In the genomic region with DNA sequence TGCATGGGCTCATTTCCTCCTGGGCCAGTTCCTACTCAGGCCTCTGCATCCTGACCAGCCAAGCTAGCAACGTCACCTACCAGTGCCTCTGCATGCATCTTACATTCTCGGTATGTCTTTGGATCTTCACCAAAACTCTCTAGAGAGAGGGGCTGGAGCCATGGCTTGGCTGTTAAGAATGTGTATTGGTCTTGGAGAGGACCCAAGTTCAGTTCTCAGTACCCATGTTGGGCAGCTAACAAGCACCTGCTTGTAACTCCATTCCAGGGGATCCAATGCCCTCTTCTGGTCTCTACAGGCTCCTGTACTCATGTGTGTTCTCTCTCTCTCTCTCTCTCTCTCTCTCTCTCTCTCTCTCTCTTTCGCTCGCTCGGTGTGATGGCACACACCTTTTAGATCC, we compare ENCODE assay signal across 29 mouse cellular contexts. TPM values are rescaled to one million over a fixed set of nuclear protein-coding genes. Genes with fewer than 3 reads are reported as not detected.
"Had no signal": no experiment of that assay in that cellular context is flagged by ENCODE, and none has a peak within 500 bp of the region (broad histone marks: within the 10 kb centered on the region; RNA-seq: fewer than 3 reads in every experiment).

No protein-coding gene starts in this region.

- H3K9ac ChIP-seq: limb, embryonic 12.5 days; limb, embryonic 15.5 days; liver, embryonic 12.5 days; liver, embryonic 15.5 days had no signal

- H3K27ac ChIP-seq: limb, embryonic 12.5 days; limb, embryonic 15.5 days; liver, embryonic 12.5 days; liver, embryonic 15.5 days; stomach, postnatal 0 days had no signal

- DNase-seq: kidney, adult 9 months; kidney, postnatal 14 days; kidney, postnatal 4 days; layer of hippocampus, adult 9-11 months; layer of hippocampus, postnatal 36 days; left cerebral cortex, postnatal 4 days; lung, adult 2 months; lung, postnatal 14 days; lung, postnatal 4 days; midbrain, embryonic 14.5 days; right cerebral cortex, adult 18-20 months; right cerebral cortex, postnatal 14 days; right cerebral cortex, postnatal 4 days; thymus, adult 2 months; thymus, postnatal 14 days; thymus, postnatal 4 days had no signal

- H3K9me3 ChIP-seq: limb, embryonic 12.5 days; limb, embryonic 15.5 days; liver, embryonic 12.5 days; liver, embryonic 15.5 days had no signal

- H3K27me3 ChIP-seq: limb, embryonic 12.5 days; limb, embryonic 15.5 days had no signal

- H3K36me3 ChIP-seq: liver, embryonic 12.5 days; liver, embryonic 15.5 days had no signal

- H3K4me3 ChIP-seq: left cerebral cortex, adult 2 months; limb, embryonic 12.5 days; limb, embryonic 15.5 days; liver, embryonic 12.5 days; liver, embryonic 15.5 days had no signal

- ATAC-seq: liver, embryonic 12.5 days had no signal

- H3K4me2 ChIP-seq: limb, embryonic 12.5 days; limb, embryonic 15.5 days; liver, embryonic 12.5 days; liver, embryonic 15.5 days; midbrain, embryonic 11.5 days had no signal

RNA-seq across cellular contexts. Expression of gene Gm49388, which starts 32.4 kb away (rescaled TPM):
- total RNA-seq: megakaryocyte progenitor cell, adult 5-6 weeks; midbrain, postnatal 0 days had no signal
- polyA plus RNA-seq: kidney, embryonic 16.5 days; limb, embryonic 12.5 days; limb, embryonic 15.5 days; liver, embryonic 12.5 days; liver, embryonic 15.5 days; lung, adult 2 months; lung, embryonic 16.5 days; midbrain, embryonic 11.5 days; midbrain, embryonic 14.5 days; midbrain, postnatal 0 days; neural tube, embryonic 11.5 days; stomach, embryonic 14.5 days; stomach, postnatal 0 days; thymus, adult 2 months had no signal
